Mouse (Mus musculus) ES-E14 (cell line): ENCODE measurements around the gene Rnft1.

Experiments used
- HCFC1 ChIP-seq: IDR thresholded peaks from 2 replicates; pipeline ENCODE4 v1.6.1; 2012; ENCODE audit warnings: low read length, inconsistent platforms, borderline replicate concordance; ENCODE audit not compliant: insufficient read depth
- ZNF384 ChIP-seq: IDR thresholded peaks from 2 replicates; pipeline ENCODE4 v1.6.1; 2012; ENCODE audit warnings: low read depth, low read length, inconsistent platforms

DNA sequence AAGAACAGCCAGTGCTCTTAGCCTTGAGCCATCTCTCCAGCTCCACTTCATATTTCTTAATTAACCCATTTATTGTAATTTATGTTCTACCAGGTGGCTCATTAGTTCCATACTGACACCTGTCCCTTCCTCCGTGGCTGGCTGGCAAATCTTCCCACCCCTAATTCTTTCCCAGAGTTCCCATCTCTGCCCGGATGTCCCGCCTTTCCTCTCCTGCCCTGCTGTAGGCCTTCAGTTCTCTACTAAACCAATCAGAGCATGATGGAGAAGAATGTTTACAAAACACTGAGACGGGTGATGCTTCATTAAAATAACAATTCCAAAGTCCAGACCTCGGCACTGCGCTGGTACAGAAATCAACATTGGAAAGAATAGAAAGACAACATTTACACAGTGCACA, 25.6 kb upstream of the Rnft1 start:
- TF ChIP-seq ZNF384 (no peak), HCFC1 (no peak)
